In genomic region chr16:58449073-58449472, GRCm38 (mm10) we compare ENCODE assay signal across 25 mouse cellular contexts. TPM values are rescaled to one million over a fixed set of nuclear protein-coding genes. Genes with fewer than 3 reads are reported as not detected.
DNase-seq lines count a peak whose midpoint lies in the region; ATAC-seq and TF ChIP-seq lines count a peak whose summit lies in the region.
"Had no signal": no experiment of that assay in that cellular context is flagged by ENCODE, and none has a peak within 500 bp of the region (broad histone marks: within the 10 kb centered on the region; RNA-seq: fewer than 3 reads in every experiment).

No protein-coding gene starts in this region.

- no peak overlapping the region for H3K4me3 ChIP-seq in liver, embryonic 12.5 days
- H3K4me3 ChIP-seq in liver, embryonic 14.5 days (ENCODE audit: insufficient read depth in 1 of 2, low read depth in 2 of 2, low read length in 2 of 2): no peak overlapping the region
- no peak overlapping the region for H3K4me3 ChIP-seq in forebrain, embryonic 14.5 days (ENCODE audit: low read depth, low read length)
- H3K4me3 ChIP-seq: embryonic facial prominence, embryonic 13.5 days; embryonic facial prominence, embryonic 15.5 days; erythroblast, embryonic 14.5 days; forebrain, embryonic 10.5 days; forebrain, embryonic 12.5 days; forebrain, embryonic 15.5 days had no signal

- TF ChIP-seq CTCF in liver, embryonic 14.5 days (IDR thresholded peaks at IDR 0.05; ENCODE audit: low read depth): no peak

- ATAC-seq in liver, embryonic 12.5 days: peak; percentile 74
- peak; percentile 57 for ATAC-seq in liver, embryonic 14.5 days (ENCODE audit: insufficient read depth)
- no peak for ATAC-seq in CD4-positive, CD25-positive, alpha-beta regulatory T cell, adult 4 months
- ATAC-seq in forebrain, embryonic 14.5 days: no peak
- ATAC-seq: forebrain, embryonic 15.5 days had no signal

- peaks cover 56% of the 10 kb centered on the region for H3K4me1 ChIP-seq in liver, embryonic 12.5 days
- peaks cover 23 to 26% of the 10 kb centered on the region in 2 experiments for H3K4me1 ChIP-seq in liver, embryonic 14.5 days (replicated peaks; ENCODE audit: control insufficient read depth in 2 of 2, insufficient read depth in 2 of 2, low read length in 1 of 2)
- no peaks in the 10 kb centered on the region; the same call in 1 of the 2 replicates for H3K4me1 ChIP-seq in forebrain, embryonic 14.5 days (ENCODE audit: control insufficient read depth, insufficient read depth, low read length)
- H3K4me1 ChIP-seq: embryonic facial prominence, embryonic 13.5 days; embryonic facial prominence, embryonic 15.5 days; forebrain, embryonic 10.5 days; forebrain, embryonic 12.5 days; forebrain, embryonic 15.5 days had no signal

- no peaks in the 10 kb centered on the region for H3K9me3 ChIP-seq in liver, embryonic 12.5 days (replicated peaks)
- H3K9me3 ChIP-seq in liver, embryonic 14.5 days (ENCODE audit: control insufficient read depth, low read length): no peaks in the 10 kb centered on the region
- H3K9me3 ChIP-seq in forebrain, embryonic 14.5 days (replicated peaks; ENCODE audit: control insufficient read depth, low read length): no peaks in the 10 kb centered on the region
- H3K9me3 ChIP-seq: embryonic facial prominence, embryonic 13.5 days; embryonic facial prominence, embryonic 15.5 days; forebrain, embryonic 10.5 days; forebrain, embryonic 12.5 days; forebrain, embryonic 15.5 days had no signal

- DNase-seq in heart, adult 11 months: peak; percentile 73
- no peak for DNase-seq in heart, adult 8-10 months (ENCODE audit: low spot score)
- peak; percentile 54 for DNase-seq in liver
- peak in 1 of 3 experiments; percentile 47 for DNase-seq in liver, embryonic 14.5 days (ENCODE audit: low read depth in 3 of 3, low spot score in 3 of 3)
- no peak for DNase-seq in kidney, adult 9 months
- DNase-seq in forebrain, embryonic 14.5 days (ENCODE audit: low spot score): no peak
- DNase-seq: adrenal gland, adult 2 months; adrenal gland, postnatal 10 days; adrenal gland, postnatal 25 days; B cell, adult 2 months; cerebellum, adult 11 months; cerebellum, adult 18-20 months; cerebellum, adult 8-10 months; cerebellum, adult 9-11 months; cerebellum, postnatal 14 days; cerebellum, postnatal 36 days; embryo, embryonic 11 days had no signal

- H3K9ac ChIP-seq in liver, embryonic 12.5 days: no peak overlapping the region; the same call in 1 of the 2 replicates
- no peak overlapping the region; the same call in 1 of the 2 replicates for H3K9ac ChIP-seq in liver, embryonic 14.5 days (replicated peaks)
- no peak overlapping the region for H3K9ac ChIP-seq in forebrain, embryonic 14.5 days (ENCODE audit: low read length)
- H3K9ac ChIP-seq: embryonic facial prominence, embryonic 13.5 days; embryonic facial prominence, embryonic 15.5 days; forebrain, embryonic 12.5 days; forebrain, embryonic 15.5 days had no signal

- TF ChIP-seq EP300 in liver, embryonic 14.5 days (IDR thresholded peaks at IDR 0.05; ENCODE audit: low read depth): peak; percentile 30; the same call in 1 of the 2 replicates

- no peaks in the 10 kb centered on the region for H3K27me3 ChIP-seq in liver, embryonic 12.5 days (replicated peaks)
- H3K27me3 ChIP-seq in liver, embryonic 14.5 days (ENCODE audit: control insufficient read depth, insufficient read depth, low read length): no peaks in the 10 kb centered on the region
- H3K27me3 ChIP-seq in forebrain, embryonic 14.5 days (replicated peaks; ENCODE audit: control insufficient read depth, insufficient read depth, low read length): no peaks in the 10 kb centered on the region
- H3K27me3 ChIP-seq: embryonic facial prominence, embryonic 13.5 days; embryonic facial prominence, embryonic 15.5 days; forebrain, embryonic 12.5 days; forebrain, embryonic 15.5 days had no signal

- H3K36me3 ChIP-seq in liver, embryonic 12.5 days: peaks cover 18% of the 10 kb centered on the region; the same call in 1 of the 2 replicates
- H3K36me3 ChIP-seq in liver, embryonic 14.5 days (replicated peaks; ENCODE audit: control insufficient read depth, insufficient read depth, low read depth): no peaks in the 10 kb centered on the region
- H3K36me3 ChIP-seq in forebrain, embryonic 14.5 days (ENCODE audit: control insufficient read depth, insufficient read depth, low read length): peaks cover 18% of the 10 kb centered on the region

- 72% methylated on average over 4 of the region's 4 CpGs for WGBS in liver, embryonic 12.5 days (ENCODE audit: insufficient replicate concordance)
- 67% methylated on average over 4 of the region's 4 CpGs for whole genome bisulfite sequencing in liver, embryonic 14.5 days (ENCODE audit: insufficient replicate concordance)
- 91% methylated on average over 4 of the region's 4 CpGs for WGBS in forebrain, embryonic 14.5 days

- peak overlapping the region; percentile 27; the same call in 1 of the 2 replicates for H3K27ac ChIP-seq in liver, embryonic 12.5 days
- no peak overlapping the region for H3K27ac ChIP-seq in liver, embryonic 14.5 days
- H3K27ac ChIP-seq in forebrain, embryonic 14.5 days (ENCODE audit: low read depth, low read length): no peak overlapping the region
- H3K27ac ChIP-seq: embryonic facial prominence, embryonic 13.5 days; embryonic facial prominence, embryonic 15.5 days; forebrain, embryonic 10.5 days; forebrain, embryonic 12.5 days; forebrain, embryonic 15.5 days had no signal

- no peak overlapping the region for H3K4me2 ChIP-seq in liver, embryonic 12.5 days
- no peak overlapping the region for H3K4me2 ChIP-seq in liver, embryonic 14.5 days (ENCODE audit: low read depth)
- H3K4me2 ChIP-seq in forebrain, embryonic 14.5 days (ENCODE audit: low read length): no peak overlapping the region
- H3K4me2 ChIP-seq: embryonic facial prominence, embryonic 13.5 days; embryonic facial prominence, embryonic 15.5 days; forebrain, embryonic 12.5 days; forebrain, embryonic 15.5 days had no signal

RNA-seq across cellular contexts. Expression of gene Dcbld2, which starts 40.8 kb away (rescaled TPM):
- 10 to 100 TPM; 13.2 to 14.4 (median 14.1) TPM for total RNA-seq in heart, adult 8-10 months (2022)
- polyA plus RNA-seq in liver, embryonic 12.5 days (2016; fragmentation: Nextera tagmentation; extraction: Ambion mirVana): 4.7 and 6.1 TPM in 2 replicates
- polyA plus RNA-seq in liver, embryonic 14.5 days (2012; rRNA removed): 2.6 TPM in 2 replicates
- polyA plus RNA-seq in liver, embryonic 14.5 days (2014; fragmentation: Nextera tagmentation; extraction: Ambion mirVana): 0.84 and 0.90 TPM in 2 replicates
- under 1 TPM; 0.34 to 0.42 TPM for polyA plus RNA-seq in CD4-positive, CD25-positive, alpha-beta regulatory T cell, adult 4 months (2017; shearing (Covaris generic))
- polyA plus RNA-seq in forebrain, embryonic 14.5 days (2014; fragmentation: Nextera tagmentation; extraction: Ambion mirVana): 6.5 and 6.9 TPM in 2 replicates

Comparison
In these comparisons a context has a peak if more than half of its experiments do, and no peak if none do; other contexts are left out.
1. DNase-seq: peak in heart, adult 11 months (single experiment) and liver (single experiment); none in heart, adult 8-10 months (single experiment), kidney, adult 9 months (single experiment) and forebrain, embryonic 14.5 days (single experiment).
2. ATAC-seq: peak in liver, embryonic 12.5 days (single experiment) and liver, embryonic 14.5 days (single experiment); none in CD4-positive, CD25-positive, alpha-beta regulatory T cell, adult 4 months (single experiment) and forebrain, embryonic 14.5 days (single experiment).